Mouse (Mus musculus): ENCODE measurements at regions not wholly inside any gene's neighbourhood (a gene's known extent, or its start where the extent isn't known, plus 50 kb on each side); places are given as distances from the start of the nearest gene placed in this dataset.

DNA sequence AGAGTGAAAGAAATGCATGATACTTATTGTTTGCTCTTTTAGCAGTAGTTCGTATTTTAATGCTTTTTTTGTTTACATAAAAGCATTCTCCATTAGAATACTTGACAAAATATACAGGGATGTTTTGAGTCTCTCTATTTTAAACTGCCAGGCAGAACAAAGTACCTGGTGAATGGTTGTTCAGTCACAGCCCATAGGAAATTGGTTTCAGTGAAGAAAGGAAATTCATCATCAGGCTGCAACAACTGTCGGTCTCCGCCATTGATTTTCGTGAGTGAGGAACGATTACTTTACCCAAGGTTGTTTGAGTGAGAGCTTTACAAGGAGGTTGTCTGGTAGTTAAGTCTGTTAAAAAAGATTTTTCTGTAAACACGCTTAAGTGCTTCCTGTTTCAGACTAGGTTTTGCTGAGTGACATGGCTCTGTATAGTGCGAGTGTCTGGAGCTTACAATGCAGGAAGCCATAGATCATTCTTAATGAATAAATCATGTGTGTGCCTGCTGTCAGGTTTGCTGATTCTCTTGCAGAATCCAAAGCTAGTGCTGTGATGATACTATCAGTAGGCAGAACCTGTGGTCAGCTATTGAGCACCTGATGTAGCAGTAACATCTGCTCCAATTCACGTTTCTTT, 221.8 kb downstream of the Trim52 start:
- in situ Hi-C loops (cut with MboI; ENCODE audit: low pct_unique_long_range_greater_than_20kb in 1 of 2, low sequenced_read_pairs in 2 of 2, unreplicated experiment in 1 of 2) = no loop called here

DNA sequence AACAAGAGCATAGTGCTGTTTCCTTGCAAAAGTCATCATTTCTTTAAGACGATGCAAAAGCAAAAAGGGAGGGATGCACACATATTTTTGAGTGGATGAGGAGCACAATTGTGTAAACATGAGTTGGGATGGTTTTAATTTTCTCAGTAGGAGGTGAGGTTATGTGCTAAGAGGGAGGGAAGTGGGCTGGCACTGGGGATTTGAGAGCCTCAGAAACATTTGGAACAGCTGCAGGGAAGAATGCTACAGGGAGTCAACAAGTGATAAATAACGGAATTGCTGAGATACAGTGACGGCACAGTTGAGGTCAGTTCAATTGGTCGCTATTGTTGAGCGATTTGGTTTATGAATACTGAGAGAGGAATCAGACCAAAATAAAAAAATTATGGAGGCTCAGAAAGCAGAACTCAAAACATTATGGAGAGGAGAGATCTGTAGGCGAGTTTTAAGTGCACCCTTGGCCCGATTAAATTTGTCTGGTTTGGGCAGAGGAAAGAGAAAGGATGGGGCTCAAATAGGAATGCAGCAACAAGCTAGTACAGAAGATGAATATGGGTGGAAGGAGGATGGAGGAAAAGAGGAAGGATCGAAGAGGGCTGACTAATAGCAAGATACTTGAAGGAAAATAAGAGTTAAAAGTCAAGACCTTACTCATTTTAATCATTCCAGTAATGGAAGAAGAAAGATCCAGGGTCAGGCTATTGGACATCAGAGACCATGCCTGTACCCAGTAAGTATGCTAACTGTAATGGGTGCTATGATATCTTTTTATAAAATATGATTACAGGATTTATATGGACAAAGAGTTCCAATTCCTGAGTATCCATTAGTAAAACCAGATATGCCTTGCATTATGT, 259.0 kb downstream of the Trim52 start:
- in situ Hi-C loops (cut with MboI; ENCODE audit: low pct_unique_long_range_greater_than_20kb in 1 of 2, low sequenced_read_pairs in 2 of 2, unreplicated experiment in 1 of 2) = no loop called here

DNA sequence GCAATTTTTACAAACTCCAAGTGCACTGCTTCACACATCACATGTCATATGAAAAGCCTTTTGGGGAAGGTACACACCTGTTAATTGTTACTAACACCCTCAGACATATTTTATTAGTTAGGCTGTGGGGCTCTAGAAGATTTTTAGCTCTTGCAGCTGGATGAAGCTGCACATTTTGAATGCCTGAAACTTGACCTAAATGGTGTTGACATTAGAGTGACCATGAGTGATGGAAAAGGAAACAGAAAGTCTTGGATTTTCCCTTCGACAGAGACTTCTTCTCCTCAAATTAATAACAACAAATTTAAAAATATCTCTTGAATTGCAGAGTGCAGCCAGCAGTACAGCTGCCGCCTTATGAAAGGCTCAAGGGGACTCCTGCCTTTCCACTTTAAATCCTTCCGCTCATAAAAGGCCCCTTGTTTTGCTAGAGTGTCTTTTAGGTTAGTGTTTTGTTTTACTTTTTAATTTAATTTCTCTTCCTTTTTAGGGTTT, 259.7 kb downstream of the Trim52 start:
- in situ Hi-C loops (cut with MboI; ENCODE audit: low pct_unique_long_range_greater_than_20kb in 1 of 2, low sequenced_read_pairs in 2 of 2, unreplicated experiment in 1 of 2) = no loop called here

DNA sequence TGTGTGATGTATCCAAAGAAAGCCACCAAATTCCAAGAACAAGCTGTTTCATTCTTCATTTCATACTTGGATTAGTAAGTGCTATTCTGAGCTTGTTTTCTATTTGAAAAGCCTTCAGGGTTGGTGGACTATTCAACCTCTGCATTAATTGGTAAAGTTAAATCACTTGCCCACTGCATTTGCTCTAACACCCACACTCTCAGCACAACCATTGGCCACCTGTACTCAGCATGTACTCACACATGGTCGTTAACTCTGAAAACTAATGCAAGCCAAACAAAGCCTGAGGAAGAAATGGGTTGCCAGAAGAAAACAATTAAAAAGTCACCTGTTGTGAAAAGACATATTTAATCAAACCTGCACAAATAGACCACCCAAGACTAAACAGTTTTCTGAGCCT, 267.5 kb downstream of the Trim52 start:
- in situ Hi-C loops (cut with MboI; ENCODE audit: low pct_unique_long_range_greater_than_20kb in 1 of 2, low sequenced_read_pairs in 2 of 2, unreplicated experiment in 1 of 2) = no loop called here

DNA sequence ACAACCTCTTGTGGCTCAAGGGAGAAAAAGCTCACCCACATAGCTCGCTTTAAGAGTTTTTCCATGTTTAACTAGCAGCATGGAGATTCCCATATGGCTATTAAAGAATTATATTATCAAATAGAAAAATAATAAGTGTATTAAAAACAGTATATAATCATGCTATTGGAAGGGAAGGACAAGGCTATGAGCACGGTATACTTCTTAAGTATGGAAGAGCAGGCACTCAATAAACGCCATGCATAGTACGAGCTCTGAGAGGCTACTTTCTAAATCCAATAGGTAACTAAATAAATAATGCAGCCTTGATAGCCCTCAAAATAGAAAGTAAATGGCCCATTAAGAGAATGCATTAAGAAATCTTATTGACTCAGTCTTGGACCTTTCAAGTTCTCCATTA, 273.6 kb downstream of the Trim52 start:
- in situ Hi-C loops (cut with MboI; ENCODE audit: low pct_unique_long_range_greater_than_20kb in 1 of 2, low sequenced_read_pairs in 2 of 2, unreplicated experiment in 1 of 2) = no loop called here

DNA sequence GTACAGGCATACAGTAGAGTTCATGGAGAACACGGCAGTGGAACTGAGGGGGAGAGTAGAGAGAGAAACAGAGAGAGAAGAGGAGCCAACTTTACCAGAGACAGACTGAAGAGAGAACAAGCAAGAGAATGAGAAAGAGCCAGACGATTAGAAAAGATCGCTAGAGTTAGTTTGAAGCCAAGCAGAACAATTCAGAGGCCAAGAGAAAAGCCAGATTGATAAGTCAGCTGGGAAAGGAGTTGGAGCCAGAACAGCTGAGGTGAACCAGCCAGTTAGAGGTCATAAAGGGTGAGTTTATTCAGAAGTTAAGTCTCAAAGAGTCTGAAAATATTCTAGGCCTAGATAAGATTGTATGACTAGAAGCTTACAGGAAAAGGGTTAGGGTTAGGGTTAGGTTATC, 281.7 kb downstream of the Trim52 start:
- in situ Hi-C loops (cut with MboI; ENCODE audit: low pct_unique_long_range_greater_than_20kb in 1 of 2, low sequenced_read_pairs in 2 of 2, unreplicated experiment in 1 of 2) = no loop called here

DNA sequence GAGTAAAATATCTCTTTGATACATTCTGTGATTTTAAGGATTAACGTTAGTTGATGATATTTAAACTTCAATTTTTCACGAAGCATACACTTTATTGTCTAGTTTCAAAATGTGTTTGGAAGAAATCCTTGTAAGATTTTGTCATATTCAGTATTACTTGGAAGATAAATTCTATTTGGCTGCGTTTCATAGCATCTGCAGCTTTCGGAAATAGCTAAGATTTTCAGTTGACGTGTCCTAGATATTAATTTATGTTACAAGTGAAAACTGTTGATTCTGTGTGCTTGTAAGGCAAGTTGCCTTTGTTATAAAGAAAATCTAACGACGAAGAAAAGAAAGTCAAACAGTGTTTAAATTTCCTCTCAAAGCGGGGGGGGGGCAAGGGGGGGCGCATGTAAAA, 284.5 kb downstream of the Trim52 start:
- in situ Hi-C loops (cut with MboI; ENCODE audit: low pct_unique_long_range_greater_than_20kb in 1 of 2, low sequenced_read_pairs in 2 of 2, unreplicated experiment in 1 of 2) = no loop called here

DNA sequence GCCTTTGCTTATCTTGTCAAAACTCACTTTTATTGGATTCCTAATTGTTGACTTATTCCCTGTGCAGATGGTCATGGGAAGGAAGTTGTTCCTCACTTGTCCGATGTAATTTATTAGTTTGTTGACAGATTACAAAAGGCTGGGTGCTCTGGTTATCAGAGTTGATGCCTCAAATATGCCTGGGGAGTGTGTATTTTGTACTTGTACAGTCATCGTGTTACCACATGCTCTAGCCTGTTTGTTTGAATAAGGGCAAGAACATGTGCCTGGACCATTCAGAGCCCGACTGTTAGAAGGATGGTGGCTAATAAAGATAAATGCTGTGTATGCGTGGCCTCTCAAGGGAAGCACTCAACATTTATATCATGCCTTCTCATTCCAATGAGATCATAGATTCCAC, 288.0 kb downstream of the Trim52 start:
- in situ Hi-C loops (cut with MboI; ENCODE audit: low pct_unique_long_range_greater_than_20kb in 1 of 2, low sequenced_read_pairs in 2 of 2, unreplicated experiment in 1 of 2) = no loop called here

DNA sequence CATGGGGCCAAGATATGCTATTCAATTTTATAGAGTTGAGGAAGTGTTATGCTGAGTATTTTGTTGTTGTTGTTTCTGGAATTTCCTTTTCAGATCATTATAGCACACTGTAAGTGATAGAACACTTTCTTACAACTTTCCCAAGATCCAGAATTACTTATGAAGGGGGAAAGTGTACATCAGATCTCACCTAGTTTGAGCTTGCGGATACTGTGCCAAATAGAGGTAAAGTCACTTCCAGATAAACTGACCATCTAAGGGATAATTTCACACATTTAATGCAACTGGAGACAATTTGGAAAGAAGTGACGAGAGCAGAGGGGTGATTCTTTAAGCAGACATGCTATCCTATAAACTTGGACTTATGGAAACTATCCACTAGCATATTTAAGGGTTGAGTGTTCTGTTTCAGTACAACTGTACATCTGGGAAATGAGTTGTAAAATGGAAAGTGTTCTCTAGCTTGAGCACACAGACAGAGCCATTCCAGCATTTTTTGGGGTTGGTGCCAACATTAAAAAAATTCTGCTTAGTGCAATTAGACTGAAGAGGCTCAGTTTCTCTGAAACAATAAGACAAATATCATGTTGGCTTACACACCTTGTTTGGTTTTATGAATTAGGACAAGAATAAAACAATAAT, 307.0 kb downstream of the Trim52 start:
- in situ Hi-C loops (cut with MboI; ENCODE audit: low pct_unique_long_range_greater_than_20kb in 1 of 2, low sequenced_read_pairs in 2 of 2, unreplicated experiment in 1 of 2) = loop anchor here in 1 of 2 experiments (25.0 kb wide), 1 partner anchor 99 kb away; no protein-coding TSS in a partner anchor

DNA sequence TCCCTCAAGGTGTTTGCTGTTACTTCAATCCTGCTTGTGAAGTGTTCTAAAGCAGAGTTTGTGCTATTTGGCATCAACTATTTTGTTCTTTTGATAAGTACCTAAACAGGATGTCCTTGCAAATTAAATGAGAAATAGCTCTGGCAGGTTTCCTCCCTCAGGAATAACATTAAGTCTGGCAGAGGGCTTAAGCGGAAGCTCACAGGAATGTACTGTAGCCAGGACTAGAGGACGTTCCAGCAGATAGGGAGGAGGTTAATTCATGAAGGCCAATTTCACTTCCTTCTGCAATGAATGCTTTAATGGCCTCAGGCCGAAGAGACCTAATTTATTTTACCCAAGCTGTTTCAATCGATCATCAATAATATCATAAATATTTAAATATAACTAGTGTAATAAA, 318.7 kb downstream of the Trim52 start:
- in situ Hi-C loops (cut with MboI; ENCODE audit: low pct_unique_long_range_greater_than_20kb in 1 of 2, low sequenced_read_pairs in 2 of 2, unreplicated experiment in 1 of 2) = loop anchor here in 1 of 2 experiments (25.0 kb wide), 1 partner anchor 88 kb away; no protein-coding TSS in a partner anchor

DNA sequence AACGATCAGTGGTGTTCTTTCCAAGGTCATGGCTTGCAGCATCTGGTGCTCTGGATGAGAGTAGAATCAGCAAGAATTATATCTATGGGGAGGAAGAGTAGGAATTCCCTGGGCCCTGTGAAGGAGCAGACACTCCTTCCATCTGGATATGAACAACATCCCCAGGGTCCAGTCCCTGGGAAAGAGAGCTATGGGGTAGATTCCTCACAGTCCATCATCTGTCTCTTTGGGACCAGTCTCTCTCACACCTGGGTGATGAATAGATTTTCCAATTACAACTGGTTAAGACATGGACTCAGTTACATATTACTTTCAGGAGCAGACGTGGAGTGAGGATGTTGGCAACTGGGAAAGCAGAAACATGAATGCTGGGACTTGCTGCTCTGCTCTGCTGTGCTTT, 322.6 kb downstream of the Trim52 start:
- in situ Hi-C loops (cut with MboI; ENCODE audit: low pct_unique_long_range_greater_than_20kb in 1 of 2, low sequenced_read_pairs in 2 of 2, unreplicated experiment in 1 of 2) = no loop called here

DNA sequence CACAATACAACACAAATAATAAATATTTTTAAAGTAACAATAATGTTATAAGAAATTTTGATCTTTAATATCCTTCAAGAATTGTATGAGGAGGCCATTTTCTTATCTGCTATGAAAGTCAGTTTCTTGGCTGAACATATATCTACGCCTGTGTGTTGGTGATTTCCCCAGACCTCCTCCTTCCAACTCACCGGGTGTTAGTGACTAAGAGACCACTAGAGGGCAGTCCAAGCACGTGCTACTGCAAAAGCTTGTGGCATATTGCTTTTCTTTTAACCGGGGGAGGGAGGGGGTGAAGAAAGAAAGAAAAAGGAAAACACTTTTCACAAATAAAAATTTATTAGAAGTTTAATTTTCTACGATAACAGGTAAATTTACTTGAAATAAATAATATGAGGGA, 333.3 kb downstream of the Trim52 start:
- in situ Hi-C loops (cut with MboI; ENCODE audit: low pct_unique_long_range_greater_than_20kb in 1 of 2, low sequenced_read_pairs in 2 of 2, unreplicated experiment in 1 of 2) = no loop called here

DNA sequence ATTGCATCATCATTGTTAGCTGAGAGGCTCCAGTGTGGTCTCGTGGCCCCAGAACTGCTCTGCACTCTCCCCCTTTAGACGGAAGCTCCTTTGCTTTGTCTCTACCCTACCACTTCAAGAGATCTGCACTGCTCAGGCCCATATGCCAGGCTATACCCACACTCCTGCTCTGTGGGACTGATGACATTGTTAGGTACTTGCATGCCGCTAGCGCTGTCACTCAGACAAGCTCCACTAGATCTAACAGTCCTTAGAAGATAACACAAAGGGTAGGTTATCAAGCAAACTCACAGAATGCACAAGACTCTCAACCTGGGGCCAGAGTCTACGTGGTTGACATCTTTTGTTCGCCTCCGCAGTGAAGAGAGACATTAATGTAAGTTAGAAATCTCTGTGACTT, 383.1 kb downstream of the Trim52 start:
- in situ Hi-C loops (cut with MboI; ENCODE audit: low pct_unique_long_range_greater_than_20kb in 1 of 2, low sequenced_read_pairs in 2 of 2, unreplicated experiment in 1 of 2) = no loop called here

DNA sequence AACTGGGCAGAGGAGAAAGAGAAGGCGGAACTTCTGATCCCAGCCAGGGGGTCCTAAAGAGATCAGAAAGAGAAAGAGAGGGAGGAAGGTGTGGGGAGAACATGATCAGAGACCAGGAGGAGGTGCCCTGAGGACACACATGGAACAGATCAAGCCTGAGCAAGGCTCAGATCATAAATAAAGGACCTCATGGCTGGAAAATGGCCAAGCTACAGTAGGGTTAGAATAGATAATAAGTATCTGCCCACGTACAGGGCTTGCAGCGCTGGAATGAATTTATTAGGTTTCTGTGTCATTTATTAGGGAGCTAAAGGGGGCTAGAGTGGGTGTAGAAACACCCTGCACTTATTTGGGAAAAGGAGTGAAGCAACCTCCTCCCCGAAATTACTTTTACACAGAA, 385.4 kb downstream of the Trim52 start:
- in situ Hi-C loops (cut with MboI; ENCODE audit: low pct_unique_long_range_greater_than_20kb in 1 of 2, low sequenced_read_pairs in 2 of 2, unreplicated experiment in 1 of 2) = no loop called here

DNA sequence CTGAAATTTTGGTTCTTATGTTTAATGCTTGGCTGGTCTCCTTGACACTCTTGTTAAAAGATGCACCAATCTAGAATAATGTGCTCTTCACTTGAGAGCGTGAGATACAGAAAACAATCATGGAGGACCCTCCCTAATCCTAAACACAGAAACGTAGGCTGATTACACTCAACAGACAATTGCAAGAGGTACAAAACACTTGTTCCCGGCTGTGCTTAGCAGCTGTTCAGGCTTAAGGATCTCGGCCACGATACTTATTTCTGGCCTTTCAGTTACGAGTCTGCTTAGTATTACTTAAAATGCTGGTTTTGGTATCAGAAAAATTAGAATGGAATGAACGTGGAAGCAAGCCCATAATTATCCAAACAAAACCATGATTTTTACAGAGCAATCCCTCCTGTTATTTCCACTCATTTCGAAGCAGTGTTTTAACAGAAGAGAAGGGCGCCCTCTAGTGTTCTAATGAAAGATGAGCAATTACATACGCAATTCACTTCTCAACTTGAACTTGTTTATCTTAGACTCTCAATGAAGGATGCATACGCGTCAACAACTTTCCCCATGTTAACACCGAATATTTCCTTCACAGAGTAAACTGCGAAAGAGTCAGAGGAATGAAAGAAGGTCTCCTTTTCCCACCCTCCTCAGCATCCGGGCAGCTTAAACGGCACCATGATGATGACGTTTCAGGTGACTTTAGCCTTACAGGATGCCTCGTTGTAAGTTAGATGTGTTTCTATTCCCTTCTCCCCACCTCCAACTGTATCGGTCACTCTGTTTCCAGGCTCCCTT, 394.5 kb downstream of the Trim52 start:
- in situ Hi-C loops (cut with MboI; ENCODE audit: low pct_unique_long_range_greater_than_20kb in 1 of 2, low sequenced_read_pairs in 2 of 2, unreplicated experiment in 1 of 2) = loop anchor here in 1 of 2 experiments (25.0 kb wide), 1 partner anchor 88 kb away; no protein-coding TSS in a partner anchor

DNA sequence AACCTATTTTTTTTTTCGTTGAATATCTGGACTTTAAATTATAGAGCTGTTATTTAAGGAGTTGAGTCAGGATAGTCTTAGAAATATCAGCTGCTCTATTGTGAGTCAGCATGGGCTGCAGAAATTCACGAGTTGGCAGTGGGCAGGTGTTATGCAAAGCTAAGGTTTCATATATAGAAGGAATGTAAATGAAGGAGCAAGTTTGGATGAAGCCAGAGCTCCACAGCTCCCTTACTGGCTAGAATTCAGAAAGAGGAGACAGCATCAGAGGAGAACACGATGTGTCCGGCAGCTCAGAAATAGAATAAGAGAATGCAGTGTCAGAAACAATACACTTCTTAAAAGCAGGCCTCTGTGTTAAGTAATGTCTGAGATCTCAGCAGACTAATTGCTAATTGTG, 400.9 kb downstream of the Trim52 start:
- in situ Hi-C loops (cut with MboI; ENCODE audit: low pct_unique_long_range_greater_than_20kb in 1 of 2, low sequenced_read_pairs in 2 of 2, unreplicated experiment in 1 of 2) = loop anchor here in 1 of 2 experiments (25.0 kb wide), 1 partner anchor 95 kb away; no protein-coding TSS in a partner anchor

DNA sequence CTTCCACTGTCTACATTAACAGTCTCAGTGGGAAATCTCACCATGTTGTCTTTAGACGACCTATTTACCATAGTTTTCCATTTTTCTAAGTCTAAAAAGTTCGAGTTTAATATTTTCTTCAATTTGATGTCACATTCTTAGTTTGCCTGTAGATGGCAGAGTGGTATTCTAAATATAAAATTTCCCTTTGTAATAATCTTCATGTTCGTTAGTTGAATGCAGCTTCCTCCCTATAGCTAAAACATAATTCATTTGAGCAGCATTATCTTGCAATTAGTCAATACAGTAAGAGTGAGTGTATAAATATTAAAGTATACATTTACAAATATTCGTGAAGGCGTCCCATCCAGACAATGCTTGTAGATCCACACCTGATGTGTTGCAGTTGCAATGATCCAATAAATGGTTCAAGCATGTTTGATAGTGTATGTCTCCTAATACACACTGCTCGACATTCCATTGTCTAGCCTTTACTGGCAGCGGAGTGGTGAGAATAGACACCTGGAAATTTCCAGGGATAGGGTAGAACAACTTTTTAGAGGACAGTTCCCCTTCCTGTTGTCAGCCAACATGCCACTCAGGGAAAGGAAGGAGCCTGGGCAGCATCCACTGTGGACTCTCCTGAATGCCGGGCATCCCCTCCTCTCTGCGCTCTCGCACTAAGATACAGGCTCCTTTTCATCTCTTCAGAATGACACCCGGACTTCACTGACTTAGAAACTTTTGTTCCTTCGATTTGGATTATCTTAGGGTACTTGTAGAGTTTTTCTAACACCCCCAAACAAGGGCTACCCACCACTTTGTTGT, 412.8 kb downstream of the Trim52 start:
- in situ Hi-C loops (cut with MboI; ENCODE audit: low pct_unique_long_range_greater_than_20kb in 1 of 2, low sequenced_read_pairs in 2 of 2, unreplicated experiment in 1 of 2) = loop anchor here in 1 of 2 experiments (25.0 kb wide), 1 partner anchor 106 kb away; no protein-coding TSS in a partner anchor

DNA sequence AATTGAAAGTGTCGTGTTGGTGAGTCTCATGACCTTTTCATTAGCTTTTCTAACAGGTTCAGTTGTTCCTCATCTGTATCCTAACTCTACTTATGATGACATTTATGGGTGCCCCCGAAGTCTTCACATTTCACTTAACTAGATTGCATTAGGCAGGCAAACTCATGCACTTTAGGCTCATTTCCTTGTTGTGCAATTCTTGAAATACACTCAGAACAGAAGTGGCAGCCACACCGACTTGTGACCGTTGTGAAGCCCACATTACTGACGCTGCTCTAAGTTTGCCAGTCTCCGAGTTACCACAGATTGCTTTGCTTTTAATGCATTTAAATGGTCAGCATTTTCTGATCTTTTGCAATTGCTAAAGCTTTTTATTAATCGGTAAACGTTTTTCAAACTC, 414.8 kb downstream of the Trim52 start:
- in situ Hi-C loops (cut with MboI; ENCODE audit: low pct_unique_long_range_greater_than_20kb in 1 of 2, low sequenced_read_pairs in 2 of 2, unreplicated experiment in 1 of 2) = loop anchor here in 1 of 2 experiments (25.0 kb wide), 1 partner anchor 109 kb away; no protein-coding TSS in a partner anchor
